Mouse (Mus musculus): ENCODE measurements around the gene Gm5796. TPM values are rescaled to one million over a fixed set of nuclear protein-coding genes. Genes with fewer than 3 reads are reported as not detected.
"Not testable (repeated sequence)": the region's sequence is repeated elsewhere in the genome, so short reads cannot be mapped to it uniquely, and the experiment has no call there.

Gm5796 gene
- polyA plus RNA-seq (2012; rRNA removed), result 0.46 and 0.58 TPM in 2 replicates
- 0.18 and 0.26 TPM in 2 replicates for polyA plus RNA-seq (2014; fragmentation: Nextera tagmentation; extraction: Ambion mirVana)

DNA sequence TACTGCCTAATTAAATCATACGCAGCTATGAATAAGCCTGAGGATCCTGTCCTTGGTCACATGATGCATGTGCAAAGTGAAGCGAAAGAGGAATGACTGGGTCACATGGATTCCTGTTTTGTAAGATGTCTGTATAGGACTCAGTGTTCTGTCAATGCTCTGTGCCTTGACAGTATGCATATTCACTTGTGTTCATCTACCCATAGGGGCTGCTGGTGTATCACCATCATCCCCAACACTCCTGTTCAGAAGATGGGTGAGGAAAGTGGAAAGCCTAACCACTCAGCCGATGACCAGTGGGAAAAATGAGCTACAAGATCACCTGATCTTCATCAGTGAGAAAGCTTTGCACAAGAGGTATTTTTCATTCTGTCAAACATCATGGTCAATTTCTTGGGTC lies at the start of gene Gm5796:
Gm5796 (plus strand) TSS at position 301 of the 400 bp plus-strand sequence.
- not testable (repeated sequence) for ATAC-seq (ENCODE audit: low FRiP score, low read depth); H3K36me3 ChIP-seq (ENCODE audit: control insufficient read depth, insufficient read depth, low read length); H3K4me1 ChIP-seq (ENCODE audit: control insufficient read depth, insufficient read depth, low read length)

DNA sequence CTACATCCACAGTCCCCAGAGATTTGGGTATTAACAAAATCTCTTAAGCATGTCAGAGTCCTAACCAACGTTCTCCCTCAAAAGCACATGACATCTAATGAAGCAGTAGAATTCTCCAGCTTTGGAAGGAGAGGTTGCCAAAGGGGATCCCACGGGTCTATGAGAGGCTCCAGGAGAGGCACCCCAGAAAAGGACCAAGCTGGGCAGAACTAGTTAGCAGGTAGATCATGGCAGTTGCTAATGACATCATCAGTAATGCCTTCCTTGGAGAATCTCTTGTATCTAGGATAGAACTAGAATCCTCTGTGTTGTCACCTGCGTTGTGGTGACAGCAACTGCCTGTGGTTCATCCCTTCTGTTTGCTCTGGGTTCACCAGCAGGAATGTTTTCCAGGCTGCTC lies 25.6 kb upstream of the Gm5796 start, which contains the start of gene Gm3099:
Gm3099 (plus strand) TSS at position 301 of the 400 bp plus-strand sequence.
- 43% methylated on average over 1 of the region's 3 CpGs for WGBS

More for the DNA sequence above, at the start of gene Gm5796:
- H3K27ac ChIP-seq (replicated peaks; ENCODE audit: low read depth, low read length); H3K4me3 ChIP-seq (replicated peaks; ENCODE audit: low read length); H3K9me3 ChIP-seq (ENCODE audit: control insufficient read depth, low read length); H3K27me3 ChIP-seq (ENCODE audit: control insufficient read depth, insufficient read depth, low read length); H3K9ac ChIP-seq (ENCODE audit: low read depth, low read length, severe bottlenecking); DNase-seq (ENCODE audit: low spot score); H3K4me2 ChIP-seq (replicated peaks; ENCODE audit: low read depth, low read length, severe bottlenecking): not testable (repeated sequence)
- WGBS, result no CpG with 5 or more reads among the region's 3 CpGs

DNA sequence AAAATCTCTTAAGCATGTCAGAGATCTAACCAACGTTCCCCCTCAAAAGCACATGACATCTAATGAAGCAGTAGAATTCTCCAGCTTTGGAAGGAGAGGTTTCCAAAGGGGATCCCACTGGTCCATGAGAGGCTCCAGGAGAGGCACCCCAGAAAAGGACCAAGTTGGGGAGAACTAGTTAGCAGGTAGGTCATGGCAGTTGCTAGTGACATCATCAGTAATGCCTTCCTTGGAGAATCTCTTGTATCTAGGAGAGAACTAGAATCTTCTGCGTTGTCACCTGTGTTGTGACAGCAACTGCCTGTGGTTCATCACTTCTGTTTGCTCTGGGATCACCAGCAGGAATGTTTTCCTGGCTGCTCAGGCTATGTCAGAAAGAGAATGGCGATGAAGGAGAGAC lies 60.1 kb downstream of the Gm5796 start, which contains the start of gene Gm3115:
Gm3115 (plus strand) TSS at position 301 of the 400 bp plus-strand sequence.
- not testable (repeated sequence) for H3K27me3 ChIP-seq (ENCODE audit: control insufficient read depth, insufficient read depth, low read length); H3K4me1 ChIP-seq (ENCODE audit: control insufficient read depth, insufficient read depth, low read length); H3K27ac ChIP-seq (replicated peaks; ENCODE audit: low read depth, low read length); H3K9ac ChIP-seq (ENCODE audit: low read depth, low read length, severe bottlenecking); H3K4me2 ChIP-seq (replicated peaks; ENCODE audit: low read depth, low read length, severe bottlenecking); H3K9me3 ChIP-seq (ENCODE audit: control insufficient read depth, low read length); H3K36me3 ChIP-seq (ENCODE audit: control insufficient read depth, insufficient read depth, low read length); H3K4me3 ChIP-seq (replicated peaks; ENCODE audit: low read length); DNase-seq (ENCODE audit: low spot score); ATAC-seq (ENCODE audit: low FRiP score, low read depth)
- WGBS, result 53% methylated on average over 3 of the region's 3 CpGs

More for the DNA sequence above, 25.6 kb upstream of the Gm5796 start, which contains the start of gene Gm3099:
- H3K9ac ChIP-seq (ENCODE audit: low read depth, low read length, severe bottlenecking); H3K27ac ChIP-seq (replicated peaks; ENCODE audit: low read depth, low read length); H3K9me3 ChIP-seq (ENCODE audit: control insufficient read depth, low read length); ATAC-seq (ENCODE audit: low FRiP score, low read depth); H3K27me3 ChIP-seq (ENCODE audit: control insufficient read depth, insufficient read depth, low read length); H3K4me1 ChIP-seq (ENCODE audit: control insufficient read depth, insufficient read depth, low read length); H3K4me2 ChIP-seq (replicated peaks; ENCODE audit: low read depth, low read length, severe bottlenecking); DNase-seq (ENCODE audit: low spot score); H3K36me3 ChIP-seq (ENCODE audit: control insufficient read depth, insufficient read depth, low read length); H3K4me3 ChIP-seq (replicated peaks; ENCODE audit: low read length): not testable (repeated sequence)

Other genes with a start within 250 kb of the Gm5796 start
- 0.46 and 0.59 TPM in 2 replicates for gene Gm3002, start 213.9 kb upstream of the Gm5796 start, polyA plus RNA-seq (2012; rRNA removed)
- 0.36 TPM in 1 of 2 replicates, not detected in the other for gene Gm3002, start 213.9 kb upstream of the Gm5796 start, polyA plus RNA-seq (2014; fragmentation: Nextera tagmentation; extraction: Ambion mirVana)
- gene Gm3033, start 177.7 kb upstream of the Gm5796 start, polyA plus RNA-seq (2012; rRNA removed), result not detected in 2 replicates
- gene Gm3033, start 177.7 kb upstream of the Gm5796 start, polyA plus RNA-seq (2014; fragmentation: Nextera tagmentation; extraction: Ambion mirVana), result not detected in 2 replicates
- gene Gm2916, start 139.8 kb upstream of the Gm5796 start, polyA plus RNA-seq (2012; rRNA removed), result 0.08 TPM in 1 of 2 replicates, not detected in the other
- not detected in 2 replicates for gene Gm2916, start 139.8 kb upstream of the Gm5796 start, polyA plus RNA-seq (2014; fragmentation: Nextera tagmentation; extraction: Ambion mirVana)
- gene Gm3029, start 92.2 kb upstream of the Gm5796 start, polyA plus RNA-seq (2012; rRNA removed), result not detected in 2 replicates
- not detected in 2 replicates for gene Gm3029, start 92.2 kb upstream of the Gm5796 start, polyA plus RNA-seq (2014; fragmentation: Nextera tagmentation; extraction: Ambion mirVana)
- 0.09 and 0.25 TPM in 2 replicates for gene Gm3095, start 60.4 kb upstream of the Gm5796 start, polyA plus RNA-seq (2012; rRNA removed)
- gene Gm3095, start 60.4 kb upstream of the Gm5796 start, polyA plus RNA-seq (2014; fragmentation: Nextera tagmentation; extraction: Ambion mirVana), result 0.12 TPM in 1 of 2 replicates, not detected in the other
- not detected in 2 replicates for gene Gm3099, start 25.5 kb upstream of the Gm5796 start, polyA plus RNA-seq (2012; rRNA removed)
- gene Gm3099, start 25.5 kb upstream of the Gm5796 start, polyA plus RNA-seq (2014; fragmentation: Nextera tagmentation; extraction: Ambion mirVana), result not detected in 2 replicates
- gene Gm3115, start 60.2 kb downstream of the Gm5796 start, polyA plus RNA-seq (2012; rRNA removed), result not detected in 2 replicates
- not detected in 2 replicates for gene Gm3115, start 60.2 kb downstream of the Gm5796 start, polyA plus RNA-seq (2014; fragmentation: Nextera tagmentation; extraction: Ambion mirVana)
- 1.9 and 2.0 TPM in 2 replicates for gene Gm8108, start 86.6 kb downstream of the Gm5796 start, polyA plus RNA-seq (2012; rRNA removed)
- gene Gm8108, start 86.6 kb downstream of the Gm5796 start, polyA plus RNA-seq (2014; fragmentation: Nextera tagmentation; extraction: Ambion mirVana), result 0.45 and 1.1 TPM in 2 replicates
- not detected in 2 replicates for gene Gm3127, start 141.1 kb downstream of the Gm5796 start, polyA plus RNA-seq (2012; rRNA removed)
- gene Gm3127, start 141.1 kb downstream of the Gm5796 start, polyA plus RNA-seq (2014; fragmentation: Nextera tagmentation; extraction: Ambion mirVana), result not detected in 2 replicates
- 0.20 and 0.48 TPM in 2 replicates for gene Gm2974, start 158.6 kb downstream of the Gm5796 start, polyA plus RNA-seq (2012; rRNA removed)
- gene Gm2974, start 158.6 kb downstream of the Gm5796 start, polyA plus RNA-seq (2014; fragmentation: Nextera tagmentation; extraction: Ambion mirVana), result 0.17 and 0.35 TPM in 2 replicates
- not detected in 2 replicates for gene Gm3138, start 225.7 kb downstream of the Gm5796 start, polyA plus RNA-seq (2012; rRNA removed)
- not detected in 2 replicates for gene Gm3138, start 225.7 kb downstream of the Gm5796 start, polyA plus RNA-seq (2014; fragmentation: Nextera tagmentation; extraction: Ambion mirVana)

Measured in limb, embryonic 14.5 days (tissue).